Mouse (Mus musculus) midbrain, embryonic 12.5 days (tissue): Measurements from ENCODE around the gene Olfr823. TPM values are rescaled to one million over a fixed set of nuclear protein-coding genes. Genes with fewer than 3 reads are reported as not detected.
"Not testable (repeated sequence)": the region's sequence is repeated elsewhere in the genome, so short reads cannot be mapped to it uniquely, and the experiment has no call there.

Experiments used
- ATAC-seq: fragments of 200-750 bp; cut with Nextera tagmentation; 2 replicates; pipeline ENCODE4 v1.8.0; 2017; ENCODE audit warnings: low read depth, moderate TSS enrichment, moderate library complexity; ENCODE audit not compliant: low FRiP score
- H3K27ac ChIP-seq: fragments of 300-500 bp; sonication (generic); replicated peaks from 2 replicates; pipeline ENCODE4 v1.5.1; 2016; ENCODE audit warnings: mild to moderate bottlenecking
- H3K27me3 ChIP-seq: fragments of 300-500 bp; sonication (generic); 2 replicates; pipeline ENCODE4 v1.6.1; 2016; ENCODE audit warnings: mild to moderate bottlenecking
- H3K36me3 ChIP-seq: fragments of 300-500 bp; sonication (generic); 2 replicates; pipeline ENCODE4 v1.6.1; 2016
- H3K4me1 ChIP-seq: fragments of 300-500 bp; sonication (generic); 2 replicates; pipeline ENCODE4 v1.6.1; 2016
- H3K4me2 ChIP-seq: fragments of 300-500 bp; sonication (generic); replicated peaks from 2 replicates; pipeline ENCODE4 v1.6.1; 2016; ENCODE audit warnings: mild to moderate bottlenecking, moderate library complexity
- H3K4me3 ChIP-seq: fragments of 300-500 bp; sonication (generic); 2 replicates; pipeline ENCODE4 v1.5.1; 2016; ENCODE audit warnings: mild to moderate bottlenecking
- H3K9ac ChIP-seq: fragments of 300-500 bp; sonication (generic); replicated peaks from 2 replicates; pipeline ENCODE4 v1.6.1; 2016; ENCODE audit warnings: mild to moderate bottlenecking, moderate library complexity
- H3K9me3 ChIP-seq: fragments of 300-500 bp; sonication (generic); 2 replicates; pipeline ENCODE4 v1.6.1; 2016; ENCODE audit warnings: mild to moderate bottlenecking
- WGBS: fragments of 180-500 bp; shearing (Covaris S2); methylation state at CpG from one replicate; pipeline ENCODE4 v1.1.7; 2016; 5-methylcytosine and 5-hydroxymethylcytosine counted together
- polyA plus RNA-seq: library from polyadenylated mRNA; unstranded; fragments of >200 nt; fragmentation: Nextera tagmentation; extraction: Ambion mirVana; gene quantifications from 2 replicates; pipeline ENCODE4 v1.2.1, GENCODE M21; 2016

The Olfr823 gene
- polyA plus RNA-seq = not detected in 2 replicates

- not testable (repeated sequence) for H3K4me3 ChIP-seq, H3K4me2 ChIP-seq, H3K4me1 ChIP-seq, H3K9ac ChIP-seq, ATAC-seq, H3K9me3 ChIP-seq, H3K27ac ChIP-seq, H3K36me3 ChIP-seq, H3K27me3 ChIP-seq
- WGBS = 89% methylated on average over 1 of the region's 1 CpGs
These were observed at the start of gene Olfr823 for GRCm38 (mm10) chr10:130115283-130115682. TSS of gene Olfr823 (minus strand) at chr10:130115383.

GRCm38 (mm10) chr10:130144121-130144520, 28.9 kb upstream of the Olfr823 start:
- whole genome bisulfite sequencing = 85% methylated on average over 5 of the region's 5 CpGs
- no peaks in the 10 kb centered on the region for H3K27me3 ChIP-seq
- no peaks in the 10 kb centered on the region for H3K4me1 ChIP-seq
- ATAC-seq = no peak
- no peaks in the 10 kb centered on the region for H3K9me3 ChIP-seq
- no peak overlapping the region for H3K9ac ChIP-seq
- H3K4me3 ChIP-seq = no peak overlapping the region
- no peak overlapping the region for H3K4me2 ChIP-seq
- H3K27ac ChIP-seq = no peak overlapping the region
- H3K36me3 ChIP-seq = no peaks in the 10 kb centered on the region

- not testable (repeated sequence) for H3K9me3 ChIP-seq, ATAC-seq, H3K36me3 ChIP-seq, H3K4me1 ChIP-seq, H3K27ac ChIP-seq, H3K4me3 ChIP-seq, H3K9ac ChIP-seq, H3K27me3 ChIP-seq, H3K4me2 ChIP-seq
- WGBS = 80% methylated on average over 5 of the region's 5 CpGs
These were observed 27.3 kb upstream of the Olfr823 start for GRCm38 (mm10) chr10:130142481-130142880.

- Histone ChIP-seq H3K4me3 (no peak overlapping the region), H3K27ac (no peak overlapping the region), H3K4me1 (no peaks in the 10 kb centered on the region), H3K9ac (no peak overlapping the region), H3K27me3 (no peaks in the 10 kb centered on the region), H3K9me3 (no peaks in the 10 kb centered on the region), H3K36me3 (no peaks in the 10 kb centered on the region), H3K4me2 (no peak overlapping the region)
- no peak for ATAC-seq
These were observed 19.6 kb upstream of the Olfr823 start for GRCm38 (mm10) chr10:130134811-130135210.

GRCm38 (mm10) chr10:130129900-130130299, 14.7 kb upstream of the Olfr823 start, which contains the start of gene Olfr824:
TSS of gene Olfr824 (minus strand) at chr10:130130000.
- not testable (repeated sequence) for H3K9me3 ChIP-seq, H3K36me3 ChIP-seq, H3K27me3 ChIP-seq, H3K27ac ChIP-seq, H3K4me3 ChIP-seq, ATAC-seq, H3K4me1 ChIP-seq, H3K4me2 ChIP-seq, H3K9ac ChIP-seq

GRCm38 (mm10) chr10:130116045-130116444, 862 bp upstream of the Olfr823 start:
- not testable (repeated sequence) for H3K9me3 ChIP-seq, H3K27ac ChIP-seq, H3K36me3 ChIP-seq, H3K4me2 ChIP-seq, H3K4me1 ChIP-seq, ATAC-seq, H3K4me3 ChIP-seq, H3K27me3 ChIP-seq, H3K9ac ChIP-seq
- WGBS = 45% methylated on average over 3 of the region's 3 CpGs

- Histone ChIP-seq H3K4me1 (no peaks in the 10 kb centered on the region), H3K36me3 (no peaks in the 10 kb centered on the region), H3K27me3 (no peaks in the 10 kb centered on the region), H3K9me3 (no peaks in the 10 kb centered on the region), H3K27ac (no peak overlapping the region), H3K9ac (no peak overlapping the region), H3K4me3 (no peak overlapping the region), H3K4me2 (no peak overlapping the region)
- ATAC-seq = no peak
These were observed 19.1 kb downstream of the Olfr823 start for GRCm38 (mm10) chr10:130096104-130096503.

- Histone ChIP-seq H3K9ac (no peak overlapping the region), H3K36me3 (no peaks in the 10 kb centered on the region), H3K4me3 (no peak overlapping the region), H3K27me3 (no peaks in the 10 kb centered on the region), H3K27ac (no peak overlapping the region), H3K4me1 (no peaks in the 10 kb centered on the region), H3K4me2 (no peak overlapping the region), H3K9me3 (no peaks in the 10 kb centered on the region)
- peak; percentile 66 for ATAC-seq
- 27% methylated on average over 5 of the region's 5 CpGs for WGBS
These were observed 22.2 kb downstream of the Olfr823 start for GRCm38 (mm10) chr10:130092838-130093440.

GRCm38 (mm10) chr10:130070910-130071309, 44.3 kb downstream of the Olfr823 start, which contains the start of gene Olfr822:
TSS of gene Olfr822 (plus strand) at chr10:130071210.
- no peaks in the 10 kb centered on the region for H3K36me3 ChIP-seq
- no peaks in the 10 kb centered on the region for H3K27me3 ChIP-seq
- no peaks in the 10 kb centered on the region for H3K9me3 ChIP-seq
- no peak within 1 kb of the TSS for H3K9ac ChIP-seq
- no peak within 1 kb of the TSS for H3K27ac ChIP-seq
- ATAC-seq = no peak
- no peak within 1 kb of the TSS for H3K4me3 ChIP-seq
- no peak within 1 kb of the TSS for H3K4me2 ChIP-seq
- H3K4me1 ChIP-seq = no peaks in the 10 kb centered on the region

Other genes with a start within 250 kb of the Olfr823 start
- not detected in 2 replicates for gene Olfr814, start 235.5 kb downstream of the Olfr823 start, polyA plus RNA-seq
- not detected in 2 replicates for gene Olfr815, start 209.5 kb downstream of the Olfr823 start, polyA plus RNA-seq
- gene Olfr816, start 199.8 kb downstream of the Olfr823 start, polyA plus RNA-seq = not detected in 2 replicates
- gene Olfr818, start 166.3 kb downstream of the Olfr823 start, polyA plus RNA-seq = not detected in 2 replicates
- not detected in 2 replicates for gene Olfr819, start 148.1 kb downstream of the Olfr823 start, polyA plus RNA-seq
- not detected in 2 replicates for gene Olfr247, start 139.2 kb downstream of the Olfr823 start, polyA plus RNA-seq
- not detected in 2 replicates for gene Gm10310, start 130.3 kb downstream of the Olfr823 start, polyA plus RNA-seq
- gene Olfr820, start 102.8 kb downstream of the Olfr823 start, polyA plus RNA-seq = not detected in 2 replicates
- not detected in 2 replicates for gene Olfr821, start 85.0 kb downstream of the Olfr823 start, polyA plus RNA-seq
- not detected in 2 replicates for gene Olfr822, start 44.2 kb downstream of the Olfr823 start, polyA plus RNA-seq
- gene Olfr824, start 14.6 kb upstream of the Olfr823 start, polyA plus RNA-seq = not detected in 2 replicates
- gene Olfr825, start 51.4 kb upstream of the Olfr823 start, polyA plus RNA-seq = not detected in 2 replicates
- gene Olfr826, start 68.8 kb upstream of the Olfr823 start, polyA plus RNA-seq = not detected in 2 replicates
- gene Olfr827, start 99.0 kb upstream of the Olfr823 start, polyA plus RNA-seq = not detected in 2 replicates
- 11.6 and 14.8 TPM in 2 replicates for gene Neurod4, start 164.9 kb upstream of the Olfr823 start, polyA plus RNA-seq
- not detected in 2 replicates for gene Tespa1, start 207.5 kb upstream of the Olfr823 start, polyA plus RNA-seq